Mouse (Mus musculus) right cerebral cortex, postnatal 4 days (tissue): ENCODE data around the gene Smpd2.

Experiments
- DNase-seq: peaks from one replicate; pipeline ENCODE4 v3.0.0-alpha.2; 2022

Smpd2 gene

GRCm38 (mm10) chr10:41486506-41487170 is 3.5 kb downstream of the Smpd2 start:
- no peak for DNase-seq

GRCm38 (mm10) chr10:41485778-41486177 is 4.4 kb downstream of the Smpd2 start:
- no peak for DNase-seq

GRCm38 (mm10) chr10:41482446-41482845 is 7.7 kb downstream of the Smpd2 start:
- DNase-seq: no peak

GRCm38 (mm10) chr10:41480938-41481880 is 9.0 kb downstream of the Smpd2 start:
- DNase-seq: no peak

GRCm38 (mm10) chr10:41479961-41480360 is 10.2 kb downstream of the Smpd2 start:
- no peak for DNase-seq

DNA sequence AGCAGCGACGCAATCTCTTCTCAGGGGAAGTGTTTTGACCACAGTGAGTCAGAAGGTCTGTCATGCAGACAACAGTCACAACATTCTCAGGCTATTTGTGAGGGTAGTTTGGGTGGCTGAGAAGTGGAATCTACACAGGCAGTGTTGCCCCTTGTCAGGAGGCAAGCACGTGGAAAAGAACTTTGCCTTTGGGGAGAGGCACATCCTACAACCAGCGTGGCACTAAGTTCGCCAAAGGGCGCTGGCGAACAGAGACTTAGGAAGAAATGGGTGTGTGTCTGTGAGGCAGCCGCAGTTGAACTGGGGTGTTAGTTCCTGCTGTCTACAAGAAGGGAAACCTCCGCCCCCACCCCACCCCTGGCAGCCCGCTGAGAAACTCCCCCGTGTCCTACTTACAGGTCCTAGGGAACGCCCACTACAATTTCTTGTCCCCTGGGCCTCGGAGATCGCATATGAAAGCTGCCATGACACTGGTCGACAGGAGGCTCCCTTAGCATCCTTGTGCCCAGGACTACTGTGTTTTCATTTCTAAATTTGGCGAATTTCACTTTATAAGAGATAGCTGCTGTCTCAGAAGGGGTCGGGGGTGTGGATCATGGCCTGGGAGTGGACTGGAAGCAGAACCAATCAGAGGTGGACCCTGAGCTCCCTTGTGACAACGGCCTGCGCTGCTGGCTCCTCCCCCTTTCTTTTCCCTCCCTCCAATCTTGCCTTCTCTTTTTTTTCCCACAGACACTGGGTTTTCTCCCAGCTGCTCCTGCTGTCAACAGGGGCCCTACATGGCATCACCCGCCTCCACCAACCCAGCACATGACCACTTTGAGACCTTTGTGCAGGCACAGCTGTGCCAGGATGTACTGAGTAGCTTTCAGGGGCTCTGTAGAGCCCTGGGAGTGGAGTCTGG is 12.6 kb downstream of the Smpd2 start:
- peak; percentile 55 for DNase-seq

- DNase-seq: peak; percentile 45
Observed at GRCm38 (mm10) chr10:41477018-41477277, 13.2 kb downstream of the Smpd2 start.

DNA sequence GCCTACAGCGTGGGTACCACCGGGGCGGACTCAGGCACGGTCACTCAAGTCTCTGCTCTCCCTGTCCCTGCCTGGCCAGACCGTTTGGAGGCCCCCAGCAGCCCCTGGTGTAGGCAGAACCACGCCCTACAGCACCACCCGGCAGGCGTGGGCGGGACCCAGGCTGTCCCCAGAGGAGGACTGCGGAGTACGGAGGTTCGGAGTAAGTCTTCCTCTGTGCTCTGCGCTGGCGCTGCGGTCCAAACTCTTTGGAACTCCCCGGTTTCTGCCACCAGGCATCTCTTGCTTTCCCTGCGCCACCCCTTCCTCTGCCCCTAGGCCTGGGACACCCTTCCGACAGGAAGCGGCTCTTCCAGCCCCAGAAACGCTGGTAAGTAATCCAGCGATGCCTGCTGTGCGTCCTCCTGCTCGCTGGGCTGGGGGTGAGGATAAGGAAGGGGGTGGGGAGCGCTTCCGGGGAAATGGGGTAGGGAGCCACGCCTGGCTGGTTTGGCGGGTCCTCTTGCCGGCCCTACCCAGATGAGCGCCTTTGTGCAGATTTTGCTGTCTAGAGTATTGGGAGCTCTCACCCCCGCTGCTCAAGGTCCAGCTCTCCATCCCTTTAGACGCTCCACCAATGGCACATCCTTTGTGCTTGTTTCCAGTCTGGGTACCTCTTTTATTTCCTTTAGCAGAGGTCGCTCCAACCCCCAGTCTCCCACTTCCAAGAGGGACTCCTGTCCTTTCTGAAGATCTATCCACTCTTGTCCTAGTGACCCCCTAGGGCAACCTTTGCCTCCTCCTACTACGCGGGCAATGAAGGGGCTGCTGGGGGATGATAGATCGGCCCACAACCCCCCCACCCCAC is 13.8 kb downstream of the Smpd2 start, which contains the start of gene Mical1:
Mical1 (plus strand) TSS at position 144 of the 847 bp plus-strand sequence.
- DNase-seq: peak; percentile 62

GRCm38 (mm10) chr10:41474981-41475391 is 15.2 kb downstream of the Smpd2 start:
- no peak for DNase-seq

DNA sequence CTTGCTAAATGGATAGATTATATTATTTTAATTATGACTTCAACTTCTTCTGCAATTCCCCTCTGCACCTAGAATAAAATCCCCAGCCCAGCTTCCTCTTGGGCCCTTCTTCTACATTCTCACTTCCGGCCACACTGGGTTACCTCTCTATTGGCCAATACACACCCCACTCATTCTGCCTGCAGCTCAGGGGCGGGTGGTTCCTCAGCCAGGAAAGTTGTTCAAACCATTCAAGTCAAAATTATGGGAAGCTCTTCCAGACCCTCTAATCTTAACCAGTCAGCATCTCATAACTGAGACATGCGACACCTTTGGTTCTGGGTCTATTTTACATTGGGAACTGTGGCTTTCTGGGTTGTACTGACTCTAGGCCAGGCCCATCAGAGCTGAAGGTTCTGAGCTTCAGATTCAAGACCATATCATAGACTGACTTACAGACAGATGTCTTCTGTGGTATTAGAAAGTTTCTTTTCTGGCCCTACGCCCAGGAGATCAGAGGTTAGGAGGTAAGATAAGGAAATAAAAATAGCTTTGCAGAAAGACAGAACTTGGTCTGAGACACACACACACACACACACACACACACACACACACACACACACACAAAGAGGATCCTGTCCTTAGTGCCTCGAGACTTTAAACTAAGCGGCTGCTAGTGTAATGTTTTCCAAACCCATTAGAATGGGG is 16.2 kb downstream of the Smpd2 start:
- DNase-seq: no peak

DNA sequence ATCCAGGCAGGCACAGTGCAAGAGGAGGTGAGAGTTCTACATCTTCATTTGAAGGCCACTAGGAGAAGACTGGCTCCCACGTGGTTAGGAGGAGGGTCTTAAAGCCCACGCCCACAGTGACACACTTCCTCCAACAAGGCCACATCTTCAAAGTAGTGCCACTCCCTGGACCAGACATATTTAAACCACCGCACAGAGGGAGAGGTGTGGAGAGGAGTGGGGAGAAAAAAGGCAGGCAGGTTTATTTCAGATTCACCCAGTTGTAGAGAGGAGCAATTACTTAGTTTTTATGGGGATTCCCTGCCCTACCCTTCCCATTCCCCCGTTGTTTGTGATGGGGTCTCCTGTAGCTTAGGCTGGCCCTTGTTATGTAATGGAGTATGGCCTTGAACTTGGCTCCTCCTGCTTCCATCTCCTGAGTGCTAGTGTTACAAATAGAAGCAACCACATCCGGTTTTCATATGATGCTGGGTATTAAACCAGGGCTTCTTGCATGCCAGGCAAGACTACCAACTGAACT is 17.1 kb downstream of the Smpd2 start:
- no peak for DNase-seq

DNA sequence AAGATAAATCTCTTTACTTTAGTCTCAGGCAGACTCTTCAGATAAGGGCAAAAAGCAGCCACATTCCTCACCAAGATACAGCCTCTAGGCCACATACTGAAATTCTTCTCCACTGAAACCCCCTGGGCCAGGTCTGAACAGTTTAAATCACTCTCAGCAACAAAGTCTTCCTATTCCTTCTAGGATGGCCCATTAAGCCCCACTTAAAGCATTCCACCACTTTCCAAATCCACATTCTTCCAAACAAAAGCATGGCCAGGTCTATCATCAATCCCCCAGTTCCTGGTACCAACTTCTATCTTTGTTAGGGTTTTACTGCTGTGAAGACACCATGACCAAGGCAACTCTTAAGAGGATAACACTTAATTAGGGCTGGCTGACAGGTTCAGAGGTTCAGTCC is 17.6 kb downstream of the Smpd2 start:
- no peak for DNase-seq

DNA sequence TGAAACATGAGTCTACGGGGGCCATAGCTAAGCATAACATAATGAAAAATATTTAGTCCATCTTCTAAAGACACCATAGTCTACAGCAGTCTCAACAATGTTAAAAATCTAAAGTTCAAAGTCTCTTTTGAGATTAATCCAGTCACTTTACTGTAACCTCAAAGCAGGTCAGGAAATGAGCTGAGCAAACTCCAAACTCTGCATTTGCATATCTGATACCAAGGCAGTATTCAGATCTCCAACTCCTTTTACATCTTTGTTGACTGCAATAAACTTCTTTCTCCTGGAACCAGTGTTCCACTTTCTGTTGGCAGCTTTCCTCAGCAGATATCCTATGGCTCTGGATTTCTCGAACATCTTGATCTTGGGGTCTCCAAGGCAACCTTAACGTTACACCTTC is 19.5 kb downstream of the Smpd2 start:
- DNase-seq: no peak

DNA sequence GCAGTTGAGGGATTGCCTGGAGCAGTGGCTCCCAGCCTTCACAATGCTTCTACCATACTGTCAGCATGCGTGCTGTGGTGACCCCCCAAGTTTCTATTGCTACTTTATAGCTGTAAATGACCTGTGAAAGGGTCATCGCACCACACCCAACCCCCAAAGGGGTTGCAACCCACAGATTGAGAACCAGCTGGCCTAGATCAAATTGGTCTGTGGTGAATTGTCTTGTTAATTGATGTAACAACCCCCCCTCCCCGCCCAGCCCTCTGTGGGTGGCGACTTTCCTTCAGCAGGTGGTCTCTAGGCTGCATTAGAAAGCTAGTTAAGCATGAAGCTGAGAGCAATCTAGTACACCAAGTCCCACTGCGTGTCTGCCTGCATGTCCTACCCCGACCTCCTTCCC is 22.8 kb downstream of the Smpd2 start:
- no peak for DNase-seq

DNA sequence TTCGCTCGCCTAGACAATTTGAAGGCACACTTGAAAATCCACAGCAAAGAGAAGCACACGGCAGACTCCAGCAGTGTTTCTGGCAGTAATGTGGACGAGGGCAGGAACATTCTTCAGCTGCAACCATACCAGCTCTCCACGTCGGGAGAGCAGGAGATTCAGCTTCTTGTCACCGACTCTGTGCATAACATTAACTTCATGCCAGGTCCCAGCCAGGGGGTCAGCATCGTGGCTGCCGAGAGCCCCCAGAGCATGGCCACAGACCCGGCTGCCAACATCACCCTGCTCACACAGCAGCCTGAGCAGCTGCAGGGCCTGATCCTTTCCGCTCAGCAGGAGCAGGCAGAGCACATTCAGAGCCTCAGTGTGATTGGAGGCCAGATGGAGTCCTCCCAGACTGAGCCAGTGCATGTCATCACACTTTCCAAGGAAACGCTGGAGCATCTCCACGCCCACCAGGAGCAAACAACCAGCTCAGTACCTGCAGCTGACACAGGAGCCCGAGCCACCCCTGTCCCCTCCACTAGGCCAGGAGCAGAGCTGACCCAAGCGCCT is 25.7 kb downstream of the Smpd2 start:
- no peak for DNase-seq

DNA sequence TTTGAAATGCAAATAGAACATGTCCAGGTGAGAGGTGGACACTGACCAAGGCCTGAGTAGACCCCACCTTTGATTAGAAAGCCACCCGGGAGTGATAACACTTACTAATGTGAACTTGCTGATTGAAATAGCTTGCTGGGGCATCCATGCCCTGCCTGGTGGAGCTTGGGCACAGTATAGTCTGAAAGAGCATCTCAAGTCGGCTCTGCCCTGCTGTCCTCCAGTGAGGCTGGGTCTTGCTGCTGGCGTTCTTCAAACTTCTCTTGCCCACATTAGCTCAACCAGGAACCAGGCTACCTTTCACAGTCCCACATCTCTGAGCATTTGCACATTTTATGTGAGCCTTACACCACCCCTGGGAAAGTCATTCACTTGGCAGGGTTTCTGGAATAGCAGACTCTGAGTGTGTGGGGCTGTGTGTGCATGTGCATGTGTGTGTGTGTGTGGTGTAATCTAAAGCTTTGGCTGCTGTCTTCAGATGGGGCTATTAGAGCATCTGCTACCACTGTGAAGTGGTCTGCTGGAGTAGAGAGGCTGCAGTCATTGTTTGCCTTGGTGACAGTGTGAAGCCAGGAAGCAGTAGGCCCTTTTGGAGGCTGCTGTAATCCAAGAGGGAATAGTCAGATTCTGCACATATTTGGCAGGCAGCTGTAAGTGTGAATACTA is 29.0 kb downstream of the Smpd2 start:
- DNase-seq: no peak

- DNase-seq: no peak
Observed at GRCm38 (mm10) chr10:41460501-41460900, 29.7 kb downstream of the Smpd2 start.

DNA sequence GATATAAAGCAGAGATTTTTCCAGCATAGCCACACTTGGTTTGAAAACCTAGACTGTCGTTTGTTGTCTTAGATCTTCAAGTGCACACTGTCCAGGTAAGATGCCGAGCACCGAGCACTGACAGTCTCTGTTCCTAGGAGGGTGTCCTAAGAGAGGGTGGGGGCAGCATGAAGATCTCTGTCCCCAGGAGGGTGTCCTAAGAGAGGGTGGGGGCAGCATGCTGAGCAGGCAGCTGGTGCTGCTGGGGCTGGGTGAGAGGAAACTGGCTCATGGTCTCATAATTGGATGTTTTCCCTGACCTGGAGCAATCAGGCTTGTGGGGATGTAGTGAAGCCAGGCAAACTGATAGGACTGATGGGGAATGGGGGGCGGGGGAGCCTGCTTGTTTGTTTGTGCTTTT is 30.2 kb downstream of the Smpd2 start:
- no peak for DNase-seq

- DNase-seq: no peak
Observed at GRCm38 (mm10) chr10:41452791-41453190, 37.4 kb downstream of the Smpd2 start.

DNA sequence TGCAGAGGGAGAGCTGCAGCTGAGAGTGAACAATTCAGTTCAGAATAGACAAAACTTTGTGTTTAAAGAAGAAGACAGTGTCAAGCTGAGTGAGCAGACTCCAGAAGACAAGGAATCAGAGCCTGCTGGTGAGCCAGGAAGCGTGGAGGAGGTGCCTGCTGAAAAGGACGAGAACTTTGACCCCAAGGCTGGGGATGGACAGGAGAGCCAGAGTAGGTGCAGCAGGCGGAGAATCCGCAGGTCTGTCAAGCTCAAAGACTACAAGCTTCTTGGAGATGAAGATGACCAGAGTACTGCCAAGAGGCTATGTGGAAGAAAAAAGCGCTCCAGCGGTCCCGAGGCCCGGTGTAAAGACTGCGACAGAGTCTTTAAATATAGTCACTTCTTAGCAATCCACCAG is 38.5 kb downstream of the Smpd2 start:
- no peak for DNase-seq
